Mouse (Mus musculus) forebrain, postnatal 0 days (tissue): Measurements from ENCODE around the gene Mtcl1. TPM values are rescaled to one million over a fixed set of nuclear protein-coding genes. Genes with fewer than 3 reads are reported as not detected.

ENCODE experiments used
- ATAC-seq: fragments of 200-750 bp; cut with Nextera tagmentation; 2 replicates; pipeline ENCODE4 v1.8.0; 2017; ENCODE audit warnings: mild to moderate bottlenecking, moderate library complexity
- DNase-seq: peaks from one replicate; pipeline ENCODE4 v3.0.0-alpha.2; 2015
- H3K27ac ChIP-seq: fragments of 300-500 bp; sonication (generic); 2 replicates; pipeline ENCODE4 v1.5.1; 2014; ENCODE audit warnings: low read depth, mild to moderate bottlenecking, antibody characterized with exemption, low read length, moderate library complexity, mixed read lengths
- H3K27me3 ChIP-seq: fragments of 300-500 bp; sonication (generic); 2 replicates; pipeline ENCODE4 v1.6.1; 2014; ENCODE audit warnings: mild to moderate bottlenecking, low read length, mixed read lengths; ENCODE audit not compliant: insufficient read depth
- H3K36me3 ChIP-seq: fragments of 300-500 bp; sonication (generic); 2 replicates; pipeline ENCODE4 v1.6.1; 2014; ENCODE audit warnings: mild to moderate bottlenecking, moderate library complexity; ENCODE audit not compliant: insufficient read depth
- H3K4me1 ChIP-seq: fragments of 300-500 bp; sonication (generic); 2 replicates; pipeline ENCODE4 v1.6.1; 2014; ENCODE audit warnings: antibody characterized with exemption; ENCODE audit not compliant: insufficient read depth
- H3K4me2 ChIP-seq: fragments of 300-500 bp; sonication (generic); 2 replicates; pipeline ENCODE4 v1.6.1; 2014; ENCODE audit warnings: low read depth, mild to moderate bottlenecking, moderate library complexity
- H3K4me3 ChIP-seq: fragments of 300-500 bp; sonication (generic); 2 replicates; pipeline ENCODE4 v1.5.1; 2014; ENCODE audit warnings: low read depth, low read length, mixed read lengths
- H3K9ac ChIP-seq: fragments of 300-500 bp; sonication (generic); 2 replicates; pipeline ENCODE4 v1.6.1; 2014; ENCODE audit warnings: mild to moderate bottlenecking
- H3K9me3 ChIP-seq: fragments of 300-500 bp; sonication (generic); 2 replicates; pipeline ENCODE4 v1.6.1; 2016; ENCODE audit warnings: low read length
- CTCF ChIP-seq: sonication (generic); IDR thresholded peaks from 2 replicates; pipeline ENCODE4 v1.5.1; 2016; ENCODE audit warnings: antibody characterized with exemption, control low read depth, low read depth
- WGBS: fragments of 180-500 bp; shearing (Covaris S2); extraction: QIAGEN DNeasy Blood & Tissue Kit; methylation state at CpG from one replicate; pipeline ENCODE4 v1.1.7; 2014; 5-methylcytosine and 5-hydroxymethylcytosine counted together
- polyA plus RNA-seq: library from polyadenylated mRNA; unstranded; fragments of >200 nt; fragmentation: Nextera tagmentation; extraction: Ambion mirVana; gene quantifications from 2 replicates; pipeline ENCODE4 v1.2.1, GENCODE M21; 2015
- total RNA-seq: library from RNA; depleted of rRNA; stranded (reverse); fragments of >200 nt; gene quantifications from 2 replicates; pipeline ENCODE4 v1.2.3, GENCODE M21; 2014; rRNA removed

The Mtcl1 gene
- total and polyA plus RNA-seq, 2 experiments from 2014 or later = 8.5 to 25.7 TPM

DNA sequence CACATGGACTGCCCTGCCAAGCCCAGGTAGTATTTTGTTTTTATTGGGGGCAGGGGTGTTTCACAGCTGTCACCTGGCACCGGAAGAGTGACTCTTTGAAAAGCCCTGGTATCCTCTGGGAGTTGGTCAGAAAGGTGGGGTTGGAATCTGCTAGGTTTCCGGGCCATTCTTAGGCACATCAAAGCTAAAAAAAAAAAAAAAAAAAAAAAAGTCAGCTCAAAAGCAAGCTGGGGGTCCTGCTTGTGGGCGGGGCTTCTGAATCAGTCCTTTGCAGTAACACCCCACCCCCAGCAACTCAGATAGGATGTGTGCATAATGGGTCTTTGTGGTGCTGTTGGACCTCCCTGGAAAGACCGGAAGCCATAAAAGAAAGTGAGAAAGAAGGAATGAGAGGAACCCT is 148.3 kb downstream of the Mtcl1 start:
- no peak for DNase-seq
- Histone ChIP-seq H3K9ac (no peak overlapping the region), H3K27me3 (no peaks in the 10 kb centered on the region), H3K4me3 (no peak overlapping the region), H3K36me3 (no peaks in the 10 kb centered on the region), H3K9me3 (no peaks in the 10 kb centered on the region), H3K27ac (no peak overlapping the region), H3K4me1 (no peaks in the 10 kb centered on the region), H3K4me2 (no peak overlapping the region)
- no peak for TF ChIP-seq CTCF
- ATAC-seq = no peak
- WGBS = 82% methylated on average over 4 of the region's 4 CpGs

GRCm38 (mm10) chr17:66297721-66298120 is 151.8 kb downstream of the Mtcl1 start:
- TF ChIP-seq CTCF = no peak
- WGBS = 88% methylated on average over 3 of the region's 3 CpGs
- no peaks in the 10 kb centered on the region for H3K36me3 ChIP-seq
- no peaks in the 10 kb centered on the region for H3K4me1 ChIP-seq
- ATAC-seq = no peak
- no peak overlapping the region for H3K4me3 ChIP-seq
- H3K4me2 ChIP-seq = no peak overlapping the region
- DNase-seq = no peak
- no peaks in the 10 kb centered on the region for H3K27me3 ChIP-seq
- H3K27ac ChIP-seq = no peak overlapping the region
- H3K9ac ChIP-seq = no peak overlapping the region
- no peaks in the 10 kb centered on the region for H3K9me3 ChIP-seq

GRCm38 (mm10) chr17:66293581-66293980 is 156.0 kb downstream of the Mtcl1 start:
- no peak for TF ChIP-seq CTCF
- no peak overlapping the region for H3K4me2 ChIP-seq
- no peaks in the 10 kb centered on the region for H3K4me1 ChIP-seq
- 93% methylated on average over 4 of the region's 4 CpGs for WGBS
- no peak for DNase-seq
- H3K9ac ChIP-seq = no peak overlapping the region
- no peak overlapping the region for H3K4me3 ChIP-seq
- ATAC-seq = no peak
- no peaks in the 10 kb centered on the region for H3K9me3 ChIP-seq
- H3K36me3 ChIP-seq = no peaks in the 10 kb centered on the region
- no peak overlapping the region for H3K27ac ChIP-seq
- no peaks in the 10 kb centered on the region; the same call in 1 of the 2 replicates for H3K27me3 ChIP-seq

- no peak for TF ChIP-seq CTCF
- Histone ChIP-seq H3K9me3 (no peaks in the 10 kb centered on the region), H3K9ac (no peak overlapping the region), H3K4me1 (no peaks in the 10 kb centered on the region), H3K4me3 (no peak overlapping the region), H3K36me3 (no peaks in the 10 kb centered on the region), H3K4me2 (no peak overlapping the region), H3K27ac (no peak overlapping the region), H3K27me3 (no peaks in the 10 kb centered on the region; the same call in 1 of the 2 replicates)
- DNase-seq (no peak), ATAC-seq (no peak)
- WGBS = 83% methylated on average over 4 of the region's 4 CpGs
Observed at GRCm38 (mm10) chr17:66289894-66290293, 159.7 kb downstream of the Mtcl1 start.

Other genes with a start within 250 kb of the Mtcl1 start
- 132 and 148 TPM in 2 replicates for gene Rab12, start 70.0 kb upstream of the Mtcl1 start, total RNA-seq
- 86.4 and 94.5 TPM in 2 replicates for gene Rab12, start 70.0 kb upstream of the Mtcl1 start, polyA plus RNA-seq
- gene Themis3, start 144.9 kb upstream of the Mtcl1 start, total RNA-seq = 0.08 TPM in 1 of 2 replicates, not detected in the other
- gene Themis3, start 144.9 kb upstream of the Mtcl1 start, polyA plus RNA-seq = not detected in 2 replicates